Mouse (Mus musculus): Measurements from ENCODE around the gene Ctsd.

GRCm38 (mm10) chr7:142368856-142369255 lies 19.0 kb downstream of the Ctsd start:
- TF ChIP-seq CTCF (IDR thresholded peaks at IDR 0.05; ENCODE audit: insufficient read depth, low read length) (no peak), POLR2A (IDR thresholded peaks at IDR 0.05; ENCODE audit: borderline replicate concordance, extremely low read depth, low read depth, low read length) (no peak)
